Mouse (Mus musculus) ovary, adult 18-20 months (tissue): Measurements from ENCODE around the gene Sars2.
A peak's percentile ranks its signal among the peaks of the same experiment; 100 is the strongest.

Experiments
- DNase-seq: peaks from one replicate; pipeline ENCODE4 v3.0.0; 2022; ENCODE audit warnings: low spot score, mixed read lengths

Sars2 gene

GRCm38 (mm10) chr7:28726600-28726999, 15.2 kb upstream of the Sars2 start:
- DNase-seq = peak; percentile 45

- no peak for DNase-seq
Observed at GRCm38 (mm10) chr7:28727649-28728340, 14.0 kb upstream of the Sars2 start.

- DNase-seq = peak; percentile 31
Observed at GRCm38 (mm10) chr7:28732341-28733142, 9.2 kb upstream of the Sars2 start.

GRCm38 (mm10) chr7:28733211-28733610, 8.6 kb upstream of the Sars2 start:
- DNase-seq = no peak

GRCm38 (mm10) chr7:28735701-28736100, 6.1 kb upstream of the Sars2 start:
- no peak for DNase-seq

GRCm38 (mm10) chr7:28739829-28740228, 2.0 kb upstream of the Sars2 start:
- DNase-seq = no peak

- DNase-seq = no peak
Observed at GRCm38 (mm10) chr7:28740949-28741348, 843 bp upstream of the Sars2 start.

GRCm38 (mm10) chr7:28741368-28741708, 454 bp upstream of the Sars2 start:
- DNase-seq = no peak

- no peak for DNase-seq
Observed at GRCm38 (mm10) chr7:28749935-28750334, 8.1 kb downstream of the Sars2 start.

GRCm38 (mm10) chr7:28756079-28756478, 14.3 kb downstream of the Sars2 start, which contains the start of gene Ccer2:
Ccer2 (plus strand) TSS chr7:28756174.
- no peak for DNase-seq

- no peak for DNase-seq
Observed at GRCm38 (mm10) chr7:28758623-28759022, 16.8 kb downstream of the Sars2 start.

- no peak for DNase-seq
Observed at GRCm38 (mm10) chr7:28761907-28762306, 20.1 kb downstream of the Sars2 start.

GRCm38 (mm10) chr7:28765211-28765610, 23.4 kb downstream of the Sars2 start:
- DNase-seq = no peak

GRCm38 (mm10) chr7:28766173-28766879, 24.5 kb downstream of the Sars2 start, which contains the start of gene Sirt2:
Sirt2 (plus strand) TSS chr7:28766735.
- DNase-seq = peak; percentile 96

- DNase-seq = no peak
Observed at GRCm38 (mm10) chr7:28766910-28767309, 25.1 kb downstream of the Sars2 start.

GRCm38 (mm10) chr7:28767462-28767965, 25.7 kb downstream of the Sars2 start, which contains the start of gene Nfkbib:
Nfkbib (minus strand) TSS chr7:28767512.
- DNase-seq = no peak

GRCm38 (mm10) chr7:28769414-28769958, 27.7 kb downstream of the Sars2 start:
- DNase-seq = no peak

- DNase-seq = no peak
Observed at GRCm38 (mm10) chr7:28770309-28770708, 28.5 kb downstream of the Sars2 start.

GRCm38 (mm10) chr7:28771867-28772266, 30.1 kb downstream of the Sars2 start:
- no peak for DNase-seq

- DNase-seq = no peak
Observed at GRCm38 (mm10) chr7:28773163-28773562, 31.4 kb downstream of the Sars2 start.

GRCm38 (mm10) chr7:28774164-28774563, 32.4 kb downstream of the Sars2 start:
- DNase-seq = no peak

- DNase-seq = no peak
Observed at GRCm38 (mm10) chr7:28775129-28775528, 33.3 kb downstream of the Sars2 start.
